Mouse (Mus musculus) forebrain, embryonic 15.5 days (tissue): Measurements from ENCODE around the gene Cd164l2. TPM values are rescaled to one million over a fixed set of nuclear protein-coding genes. Genes with fewer than 3 reads are reported as not detected.

Experiments
- ATAC-seq: fragments of 200-750 bp; cut with Nextera tagmentation; replicated peaks from 2 replicates; pipeline ENCODE4 v1.8.0; 2017; ENCODE audit warnings: mild to moderate bottlenecking, moderate TSS enrichment, moderate library complexity
- H3K27ac ChIP-seq: fragments of 300-500 bp; sonication (generic); replicated peaks from 2 replicates; pipeline ENCODE4 v1.5.1; 2015; ENCODE audit warnings: mild to moderate bottlenecking, inconsistent platforms
- H3K27me3 ChIP-seq: fragments of 300-500 bp; sonication (generic); 2 replicates; pipeline ENCODE4 v1.6.1; 2015; ENCODE audit warnings: inconsistent platforms
- H3K36me3 ChIP-seq: fragments of 300-500 bp; sonication (generic); 2 replicates; pipeline ENCODE4 v1.6.1; 2015; ENCODE audit warnings: mild to moderate bottlenecking, inconsistent platforms
- H3K4me1 ChIP-seq: fragments of 300-500 bp; sonication (generic); 2 replicates; pipeline ENCODE4 v1.6.1; 2015; ENCODE audit warnings: inconsistent platforms
- H3K4me2 ChIP-seq: fragments of 300-500 bp; sonication (generic); replicated peaks from 2 replicates; pipeline ENCODE4 v1.6.1; 2015; ENCODE audit warnings: mild to moderate bottlenecking, inconsistent platforms
- H3K4me3 ChIP-seq: fragments of 300-500 bp; sonication (generic); 2 replicates; pipeline ENCODE4 v1.5.1; 2015; ENCODE audit warnings: mild to moderate bottlenecking, inconsistent platforms
- H3K9ac ChIP-seq: fragments of 300-500 bp; sonication (generic); replicated peaks from 2 replicates; pipeline ENCODE4 v1.6.1; 2015; ENCODE audit warnings: mild to moderate bottlenecking, inconsistent platforms
- H3K9me3 ChIP-seq: fragments of 300-500 bp; sonication (generic); 2 replicates; pipeline ENCODE4 v1.6.1; 2016; ENCODE audit warnings: inconsistent platforms
- WGBS: fragments of 180-500 bp; shearing (Covaris S2); methylation state at CpG from one replicate; pipeline ENCODE4 v1.1.7; 2015; ENCODE audit warnings: mixed read lengths; 5-methylcytosine and 5-hydroxymethylcytosine counted together
- polyA plus RNA-seq: library from polyadenylated mRNA; unstranded; fragments of >200 nt; fragmentation: Nextera tagmentation; extraction: Ambion mirVana; gene quantifications from 2 replicates; pipeline ENCODE4 v1.2.1, GENCODE M21; 2015

The Cd164l2 gene
- polyA plus RNA-seq, 1 experiment from 2014 or later, result 0.87 TPM

DNA sequence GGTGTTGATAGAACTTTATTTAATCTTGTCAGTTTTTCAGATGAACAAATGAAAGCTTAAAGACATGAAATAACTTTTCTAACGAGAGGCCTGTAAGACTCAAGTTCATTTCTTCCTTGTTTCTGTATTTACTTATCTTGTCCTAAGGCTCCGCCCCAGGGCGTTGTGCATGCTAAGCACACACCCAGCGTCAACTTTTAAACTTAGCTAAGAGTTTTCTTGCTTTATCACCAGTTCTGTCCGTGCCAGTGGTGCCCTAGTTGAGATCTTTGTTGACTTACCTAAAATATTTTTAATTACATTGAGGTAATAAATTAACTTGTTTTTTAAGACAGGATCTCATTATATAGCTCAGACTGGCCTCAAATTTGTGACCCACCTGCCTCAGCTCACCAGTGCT is 33.6 kb upstream of the Cd164l2 start:
- no peak for ATAC-seq
- H3K27me3 ChIP-seq, result no peaks in the 10 kb centered on the region
- H3K4me2 ChIP-seq, result no peak overlapping the region
- no peak overlapping the region for H3K27ac ChIP-seq
- peaks cover 27% of the 10 kb centered on the region for H3K4me1 ChIP-seq
- H3K36me3 ChIP-seq, result no peaks in the 10 kb centered on the region; the same call in 1 of the 2 replicates
- no peak overlapping the region for H3K4me3 ChIP-seq
- no peak overlapping the region for H3K9ac ChIP-seq
- WGBS, result 89% methylated on average over 5 of the region's 5 CpGs
- no peaks in the 10 kb centered on the region for H3K9me3 ChIP-seq

DNA sequence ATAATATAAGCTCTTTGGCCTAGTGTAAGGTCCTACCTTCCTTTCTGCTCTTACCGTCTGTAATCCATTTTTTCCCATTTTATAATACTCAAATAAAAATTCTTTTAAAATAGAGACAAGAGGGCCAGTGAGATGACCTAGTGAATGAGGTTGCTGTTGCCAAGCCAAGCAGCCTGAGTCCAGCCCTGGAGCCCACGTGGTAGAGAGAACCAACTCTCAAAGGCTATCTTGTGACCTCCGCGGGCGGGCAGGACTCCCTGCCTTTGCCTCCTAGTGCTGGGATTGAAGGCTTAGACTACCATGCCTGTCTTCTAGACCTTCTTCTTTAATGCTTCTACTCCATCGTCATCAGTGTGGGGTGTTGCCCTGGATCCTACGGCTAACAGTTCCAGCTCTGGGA is 32.7 kb upstream of the Cd164l2 start:
- H3K4me2 ChIP-seq, result no peak overlapping the region
- no peak overlapping the region for H3K4me3 ChIP-seq
- no peak overlapping the region for H3K27ac ChIP-seq
- H3K4me1 ChIP-seq, result peaks cover 28% of the 10 kb centered on the region
- H3K9me3 ChIP-seq, result no peaks in the 10 kb centered on the region
- 95% methylated on average over 7 of the region's 7 CpGs for WGBS
- no peaks in the 10 kb centered on the region for H3K27me3 ChIP-seq
- H3K36me3 ChIP-seq, result no peaks in the 10 kb centered on the region; the same call in 1 of the 2 replicates
- H3K9ac ChIP-seq, result no peak overlapping the region
- ATAC-seq, result no peak

DNA sequence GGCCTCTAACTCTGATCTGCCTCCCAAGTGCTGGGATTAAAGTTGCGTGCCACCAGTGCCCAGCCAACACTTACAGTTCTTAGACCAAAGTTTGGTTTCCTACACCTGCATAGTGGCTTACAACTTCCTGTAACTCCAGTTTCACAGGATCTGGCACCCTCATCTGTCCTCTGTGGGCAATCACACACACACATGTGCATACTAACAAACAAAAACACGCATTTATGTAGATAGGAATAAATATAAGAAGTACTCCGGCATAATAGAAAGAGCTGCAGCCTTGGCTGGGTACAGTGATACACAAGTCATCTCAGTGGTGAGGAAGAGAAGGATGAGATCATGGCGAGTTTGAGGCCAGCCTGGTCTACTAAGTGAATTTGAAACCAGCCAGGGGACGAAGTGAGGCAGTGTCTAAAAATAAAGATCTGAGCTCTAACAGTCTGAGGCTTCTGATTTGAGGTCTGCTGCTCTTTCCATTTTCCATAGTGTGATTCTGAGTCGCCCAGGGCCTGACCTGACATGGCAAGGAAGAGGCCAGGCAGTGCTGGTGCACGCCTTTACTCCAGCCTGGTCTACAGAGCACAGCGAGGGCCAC is 29.4 kb upstream of the Cd164l2 start:
- Histone ChIP-seq H3K4me3 (no peak overlapping the region), H3K27me3 (no peaks in the 10 kb centered on the region), H3K4me1 (peaks cover 16% of the 10 kb centered on the region), H3K4me2 (no peak overlapping the region), H3K9ac (no peak overlapping the region), H3K36me3 (peaks cover 6% of the 10 kb centered on the region), H3K9me3 (no peaks in the 10 kb centered on the region), H3K27ac (no peak overlapping the region)
- no peak for ATAC-seq
- 94% methylated on average over 8 of the region's 8 CpGs for WGBS

DNA sequence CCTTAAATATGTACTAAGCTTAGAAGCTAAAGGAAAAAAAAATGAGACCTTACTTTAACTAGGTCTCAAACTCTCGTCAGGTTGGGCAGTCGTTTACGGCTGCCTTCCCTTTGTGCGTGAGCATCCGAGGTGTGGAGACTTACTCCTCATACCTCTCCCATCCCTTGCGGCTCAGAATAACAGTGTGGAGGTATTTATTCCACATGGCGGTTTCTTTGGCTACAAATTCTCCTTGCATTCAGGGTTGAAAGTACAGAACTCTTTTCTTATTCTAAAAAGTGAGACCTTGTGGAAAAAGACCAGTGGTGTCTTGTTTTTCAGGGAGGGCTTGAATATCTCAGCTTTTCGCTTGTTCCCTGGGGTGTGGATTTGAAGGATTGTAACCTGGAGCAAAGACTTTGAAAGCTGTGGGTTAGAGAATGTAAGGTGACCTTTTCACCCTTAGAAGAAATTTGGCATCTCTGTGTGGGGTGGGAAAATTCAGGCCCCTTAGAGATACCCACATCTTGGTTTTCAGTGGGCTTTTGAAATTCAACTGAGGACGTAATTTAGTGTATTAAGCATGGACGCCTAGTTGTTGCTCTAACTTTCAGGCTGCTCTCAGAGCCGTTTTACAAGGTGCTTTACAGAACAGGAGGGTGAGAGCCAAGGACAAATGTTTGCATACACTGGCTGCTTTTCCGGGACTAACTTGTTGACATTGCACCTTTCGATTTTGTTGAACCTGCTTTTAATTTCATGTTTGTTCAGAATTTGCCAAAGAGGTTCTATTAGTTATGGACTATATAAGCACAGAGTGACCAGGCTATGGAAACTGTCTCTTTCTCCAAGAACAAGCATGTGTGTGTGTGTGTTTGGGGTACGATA is 27.7 kb upstream of the Cd164l2 start:
- Histone ChIP-seq H3K4me3 (no peak overlapping the region), H3K27me3 (no peaks in the 10 kb centered on the region), H3K27ac (peak overlapping the region; percentile 62; the same call in 1 of the 2 replicates), H3K9ac (no peak overlapping the region), H3K9me3 (no peaks in the 10 kb centered on the region), H3K4me1 (peaks cover 14% of the 10 kb centered on the region), H3K36me3 (peaks cover 16% of the 10 kb centered on the region), H3K4me2 (no peak overlapping the region)
- ATAC-seq, result no peak
- WGBS, result 51% methylated on average over 14 of the region's 14 CpGs

DNA sequence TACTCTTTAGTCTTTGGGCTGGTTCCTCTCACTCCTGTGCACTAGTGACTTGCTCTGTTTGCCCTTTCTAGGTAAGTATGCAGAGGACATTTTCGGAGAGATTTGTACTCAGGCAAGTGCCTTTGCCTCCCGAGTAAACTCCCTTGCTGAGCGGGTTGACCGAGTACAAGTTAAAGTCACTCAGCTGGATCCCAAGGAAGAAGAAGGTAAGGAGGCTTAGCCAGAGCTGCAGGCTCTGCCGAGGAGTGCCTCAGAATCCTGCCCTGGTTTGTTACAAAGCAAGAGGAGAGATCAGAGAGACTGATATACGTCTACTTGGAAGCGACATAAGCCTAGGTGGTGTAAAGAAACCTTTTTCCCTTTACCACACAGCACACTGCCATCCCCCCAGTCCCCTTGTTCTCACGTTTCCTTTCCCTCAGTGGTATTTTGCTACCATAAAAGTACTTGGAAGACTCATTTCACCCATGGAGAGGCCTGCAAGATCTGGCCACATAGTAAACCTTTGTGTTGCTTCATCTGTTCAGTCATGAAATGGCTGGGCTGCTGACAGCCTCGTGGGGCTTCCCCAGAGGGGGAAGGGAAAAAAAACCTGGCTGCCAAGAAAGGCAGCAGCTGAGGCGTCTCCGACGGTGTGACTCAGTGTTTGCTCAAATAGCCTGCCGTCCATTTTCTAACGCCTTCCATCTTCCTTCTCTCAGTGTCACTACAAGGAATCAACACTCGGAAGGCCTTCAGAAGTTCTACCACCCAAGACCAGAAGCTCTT is 26.8 kb upstream of the Cd164l2 start:
- no peak for ATAC-seq
- no peaks in the 10 kb centered on the region for H3K9me3 ChIP-seq
- peak overlapping the region; percentile 62 for H3K27ac ChIP-seq
- no peak overlapping the region for H3K4me3 ChIP-seq
- H3K4me1 ChIP-seq, result peaks cover 14% of the 10 kb centered on the region
- H3K4me2 ChIP-seq, result no peak overlapping the region
- H3K27me3 ChIP-seq, result no peaks in the 10 kb centered on the region
- no peak overlapping the region; the same call in 1 of the 2 replicates for H3K9ac ChIP-seq
- peaks cover 22% of the 10 kb centered on the region for H3K36me3 ChIP-seq
- WGBS, result 40% methylated on average over 15 of the region's 15 CpGs

DNA sequence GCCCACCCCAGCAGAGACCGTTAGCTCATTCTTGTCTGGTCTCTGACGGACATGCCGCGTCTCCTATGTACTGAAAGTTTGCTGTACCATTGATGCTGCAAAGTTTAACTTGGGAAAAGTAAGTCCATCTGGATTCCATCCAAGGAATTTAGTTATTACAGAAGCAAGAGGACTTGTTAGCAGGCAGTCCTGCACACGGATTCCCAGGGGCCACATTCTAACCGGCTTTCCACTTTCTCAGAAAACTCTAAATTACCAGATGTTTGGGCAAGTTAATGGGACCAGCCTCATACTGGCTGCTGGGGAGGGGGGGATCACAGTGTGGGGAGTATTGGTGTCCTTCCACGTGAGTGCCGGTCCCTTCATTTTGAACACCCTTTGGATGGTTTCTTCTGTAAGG is 26.0 kb upstream of the Cd164l2 start:
- Histone ChIP-seq H3K27me3 (no peaks in the 10 kb centered on the region), H3K9me3 (no peaks in the 10 kb centered on the region), H3K4me1 (peaks cover 14% of the 10 kb centered on the region), H3K4me2 (no peak overlapping the region), H3K27ac (no peak overlapping the region), H3K36me3 (peaks cover 30% of the 10 kb centered on the region), H3K9ac (no peak overlapping the region), H3K4me3 (no peak overlapping the region)
- 89% methylated on average over 8 of the region's 8 CpGs for WGBS
- no peak for ATAC-seq

DNA sequence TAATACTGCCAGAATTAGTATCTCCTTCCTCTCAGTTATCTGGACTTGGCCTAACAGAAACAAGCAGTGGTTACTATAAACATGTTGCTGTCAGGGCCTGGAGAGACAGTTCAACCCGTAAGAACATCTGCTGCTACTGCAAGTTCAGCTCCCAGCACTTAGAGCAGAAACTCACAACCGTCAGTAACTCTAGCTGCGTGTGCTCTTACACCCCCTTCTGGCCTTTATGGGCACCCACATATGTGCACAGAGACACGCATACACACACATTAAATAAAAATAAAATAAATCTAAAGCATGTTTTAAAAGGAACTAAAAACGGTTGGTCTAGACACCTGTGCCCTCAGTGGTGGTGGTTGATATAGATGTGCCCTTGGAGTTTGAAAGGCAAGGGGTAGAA is 25.1 kb upstream of the Cd164l2 start:
- Histone ChIP-seq H3K4me1 (peaks cover 14% of the 10 kb centered on the region), H3K4me2 (no peak overlapping the region), H3K9ac (no peak overlapping the region), H3K27me3 (no peaks in the 10 kb centered on the region), H3K9me3 (no peaks in the 10 kb centered on the region), H3K4me3 (no peak overlapping the region), H3K27ac (no peak overlapping the region), H3K36me3 (peaks cover 38% of the 10 kb centered on the region)
- 93% methylated on average over 5 of the region's 5 CpGs for WGBS
- no peak for ATAC-seq

DNA sequence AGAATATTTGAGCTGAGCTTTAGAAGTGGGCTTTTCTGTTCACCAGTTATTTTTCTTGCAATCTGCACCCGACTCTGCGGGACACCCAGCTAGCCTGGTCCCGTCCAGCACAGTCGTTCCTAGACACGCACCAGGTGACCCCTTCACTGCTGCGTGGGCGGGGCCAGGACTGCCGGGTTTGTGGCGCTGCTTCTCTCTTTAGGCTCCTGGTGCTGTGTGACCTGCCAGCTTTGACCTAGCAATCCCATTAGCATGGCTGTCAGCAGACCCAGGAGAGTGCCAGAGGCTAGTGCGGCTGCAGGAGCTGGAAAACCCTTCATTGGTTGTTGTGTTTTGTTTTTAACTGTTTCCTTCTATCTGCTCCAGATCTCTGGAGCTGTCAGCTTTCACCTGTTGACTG is 22.5 kb upstream of the Cd164l2 start:
- no peak for ATAC-seq
- no peaks in the 10 kb centered on the region for H3K9me3 ChIP-seq
- H3K4me2 ChIP-seq, result no peak overlapping the region
- no peak overlapping the region for H3K9ac ChIP-seq
- 76% methylated on average over 10 of the region's 10 CpGs for WGBS
- H3K27me3 ChIP-seq, result no peaks in the 10 kb centered on the region
- H3K36me3 ChIP-seq, result peaks cover 53% of the 10 kb centered on the region
- no peak overlapping the region for H3K27ac ChIP-seq
- H3K4me1 ChIP-seq, result peaks cover 12% of the 10 kb centered on the region
- H3K4me3 ChIP-seq, result no peak overlapping the region

DNA sequence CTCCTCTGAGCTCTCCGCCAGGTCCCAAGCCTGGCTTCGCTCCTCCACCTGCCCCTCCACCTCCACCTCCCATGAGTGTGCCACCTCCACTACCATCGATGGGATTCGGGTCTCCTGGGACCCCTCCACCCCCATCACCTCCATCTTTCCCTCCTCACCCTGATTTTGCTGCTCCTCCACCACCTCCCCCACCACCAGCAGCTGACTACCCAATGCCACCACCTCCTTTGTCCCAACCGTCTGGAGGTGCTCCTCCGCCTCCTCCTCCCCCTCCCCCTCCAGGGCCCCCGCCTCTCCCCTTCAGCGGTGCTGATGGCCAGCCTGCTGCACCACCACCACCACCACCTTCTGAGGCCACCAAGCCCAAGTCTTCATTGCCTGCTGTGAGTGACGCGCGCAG is 17.4 kb upstream of the Cd164l2 start:
- Histone ChIP-seq H3K27me3 (no peaks in the 10 kb centered on the region), H3K9me3 (no peaks in the 10 kb centered on the region), H3K36me3 (peaks cover 45% of the 10 kb centered on the region), H3K4me1 (peaks cover 33% of the 10 kb centered on the region), H3K27ac (no peak overlapping the region), H3K9ac (no peak overlapping the region), H3K4me2 (no peak overlapping the region), H3K4me3 (no peak overlapping the region)
- no peak for ATAC-seq
- 88% methylated on average over 11 of the region's 11 CpGs for WGBS

DNA sequence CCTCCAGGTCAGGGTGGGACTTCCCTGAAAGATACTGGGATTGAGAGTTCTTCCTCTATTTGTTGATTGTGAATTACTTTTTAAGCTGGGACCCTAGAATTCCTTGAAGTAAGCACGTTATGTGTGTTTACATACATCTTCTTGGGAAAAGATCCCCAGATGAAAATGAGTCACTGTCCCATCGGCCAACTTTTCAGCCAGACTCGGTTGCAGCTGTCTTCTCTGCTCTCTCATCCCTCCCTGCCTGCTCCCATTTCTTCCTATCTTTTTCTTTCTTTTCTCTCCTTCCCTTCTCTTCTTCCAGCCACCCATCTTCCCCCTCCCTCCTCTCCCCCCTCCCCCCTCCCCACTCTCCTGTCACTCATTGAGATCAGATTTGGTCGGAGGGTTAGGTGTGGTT is 16.9 kb upstream of the Cd164l2 start:
- Histone ChIP-seq H3K36me3 (peaks cover 41% of the 10 kb centered on the region), H3K4me2 (no peak overlapping the region), H3K27ac (no peak overlapping the region), H3K9ac (no peak overlapping the region), H3K4me1 (peaks cover 38% of the 10 kb centered on the region), H3K9me3 (no peaks in the 10 kb centered on the region), H3K4me3 (no peak overlapping the region), H3K27me3 (no peaks in the 10 kb centered on the region)
- WGBS, result 72% methylated on average over 4 of the region's 4 CpGs
- ATAC-seq, result no peak

DNA sequence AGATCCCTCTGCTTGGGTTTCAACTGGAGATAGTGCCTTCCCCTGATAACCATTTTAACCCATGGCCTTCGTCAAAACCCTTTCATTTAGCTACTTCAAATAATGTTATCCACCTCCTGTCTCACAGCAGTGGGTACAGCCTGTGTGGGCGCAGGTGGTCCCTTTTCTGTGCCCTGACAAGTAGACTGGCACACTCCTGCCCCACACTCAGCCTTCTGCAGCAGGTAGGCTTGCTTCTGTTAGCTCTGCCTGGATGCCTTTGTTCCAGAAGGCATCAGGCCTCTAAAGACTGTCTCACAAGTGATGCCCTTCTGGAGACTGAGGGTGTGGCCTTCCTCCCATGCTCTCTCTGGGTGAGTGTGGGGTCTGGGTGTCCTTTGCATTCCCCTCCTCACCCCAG is 15.8 kb upstream of the Cd164l2 start:
- Histone ChIP-seq H3K4me1 (peaks cover 50% of the 10 kb centered on the region), H3K9ac (no peak overlapping the region)
- 87% methylated on average over 2 of the region's 2 CpGs for WGBS

DNA sequence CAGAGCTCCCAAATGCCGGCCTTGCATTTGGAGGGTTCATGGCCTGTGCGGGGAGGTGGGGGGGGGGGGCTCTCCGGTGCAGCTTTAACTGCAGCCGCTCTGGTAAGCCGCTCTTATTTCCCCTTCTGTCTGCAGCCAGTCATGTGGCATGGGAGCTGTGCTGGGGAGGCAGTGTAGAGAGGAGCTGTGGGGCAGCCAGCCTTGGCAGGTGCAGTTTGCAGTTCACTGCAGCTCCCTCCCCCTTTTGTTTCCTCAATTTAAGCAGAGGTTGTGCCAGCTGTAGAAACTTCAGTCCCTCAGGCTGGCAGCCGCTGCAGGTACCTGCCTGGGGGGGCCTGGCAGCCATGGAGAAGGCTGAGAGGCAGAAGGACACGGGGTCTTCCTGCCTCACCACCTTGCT is 15.1 kb upstream of the Cd164l2 start:
- Histone ChIP-seq H3K4me3 (no peak overlapping the region), H3K27ac (peak overlapping the region; percentile 85), H3K9me3 (no peaks in the 10 kb centered on the region), H3K4me1 (peaks cover 53% of the 10 kb centered on the region), H3K36me3 (peaks cover 25% of the 10 kb centered on the region), H3K4me2 (no peak overlapping the region), H3K27me3 (no peaks in the 10 kb centered on the region), H3K9ac (peak overlapping the region; percentile 27)
- WGBS, result 9% methylated on average over 7 of the region's 7 CpGs
- peak; percentile 14; the same call in 1 of the 2 replicates for ATAC-seq

More for the DNA sequence above, 15.8 kb upstream of the Cd164l2 start:
- peaks cover 30% of the 10 kb centered on the region for H3K36me3 ChIP-seq
- no peak for ATAC-seq
- H3K9me3 ChIP-seq, result no peaks in the 10 kb centered on the region
- H3K4me2 ChIP-seq, result no peak overlapping the region
- H3K27ac ChIP-seq, result peak overlapping the region; percentile 85
- H3K4me3 ChIP-seq, result no peak overlapping the region
- no peaks in the 10 kb centered on the region for H3K27me3 ChIP-seq
